Mouse (Mus musculus): ENCODE measurements around the gene Slc20a1. TPM values are rescaled to one million over a fixed set of nuclear protein-coding genes. Genes with fewer than 3 reads are reported as not detected.

Gene Slc20a1
- polyA plus RNA-seq, 1 experiment from 2014 or later: 8.9 TPM

DNA sequence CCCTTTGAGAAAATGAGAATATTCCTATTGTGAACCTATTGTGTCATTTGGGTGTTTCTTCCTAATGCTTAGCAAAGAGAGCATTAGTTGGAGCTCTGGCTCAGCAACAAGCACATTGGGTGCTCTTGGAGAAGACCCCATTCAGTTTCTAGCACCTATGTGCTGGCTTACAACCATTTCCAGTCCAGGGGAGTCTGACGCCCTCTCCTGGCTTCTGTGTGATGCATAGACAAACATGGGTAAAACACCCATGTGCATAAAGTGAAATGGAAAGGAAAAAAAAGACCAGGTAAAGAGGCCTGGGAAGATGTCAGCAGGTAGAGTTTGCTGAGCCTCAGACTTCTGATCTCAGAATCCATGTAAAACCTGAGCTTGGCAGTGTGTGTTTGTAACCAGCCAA, 34.7 kb downstream of the Slc20a1 start:
- TF ChIP-seq EP300 (optimal IDR thresholded peaks at IDR 0.05) (no peak), CTCF (IDR thresholded peaks at IDR 0.05; ENCODE audit: low read depth) (no peak)
- 77% methylated on average over 1 of the region's 1 CpGs for WGBS
- Histone ChIP-seq H3K4me1 (replicated peaks; ENCODE audit: control insufficient read depth, insufficient read depth) (no peaks in the 10 kb centered on the region), H3K9ac (ENCODE audit: low read length) (no peak overlapping the region), H3K27me3 (ENCODE audit: control insufficient read depth, insufficient read depth, low read length) (no peaks in the 10 kb centered on the region), H3K4me3 (ENCODE audit: low read depth, low read length) (no peak overlapping the region), H3K4me2 (replicated peaks; ENCODE audit: low read depth) (no peak overlapping the region), H3K9me3 (ENCODE audit: control insufficient read depth, low read length) (no peaks in the 10 kb centered on the region), H3K27ac (replicated peaks) (no peak overlapping the region), H3K36me3 (ENCODE audit: control insufficient read depth, insufficient read depth, low read length) (no peaks in the 10 kb centered on the region)
- no peak for DNase-seq (ENCODE audit: low spot score)
- ATAC-seq (ENCODE audit: low FRiP score, low TSS enrichment): no peak

DNA sequence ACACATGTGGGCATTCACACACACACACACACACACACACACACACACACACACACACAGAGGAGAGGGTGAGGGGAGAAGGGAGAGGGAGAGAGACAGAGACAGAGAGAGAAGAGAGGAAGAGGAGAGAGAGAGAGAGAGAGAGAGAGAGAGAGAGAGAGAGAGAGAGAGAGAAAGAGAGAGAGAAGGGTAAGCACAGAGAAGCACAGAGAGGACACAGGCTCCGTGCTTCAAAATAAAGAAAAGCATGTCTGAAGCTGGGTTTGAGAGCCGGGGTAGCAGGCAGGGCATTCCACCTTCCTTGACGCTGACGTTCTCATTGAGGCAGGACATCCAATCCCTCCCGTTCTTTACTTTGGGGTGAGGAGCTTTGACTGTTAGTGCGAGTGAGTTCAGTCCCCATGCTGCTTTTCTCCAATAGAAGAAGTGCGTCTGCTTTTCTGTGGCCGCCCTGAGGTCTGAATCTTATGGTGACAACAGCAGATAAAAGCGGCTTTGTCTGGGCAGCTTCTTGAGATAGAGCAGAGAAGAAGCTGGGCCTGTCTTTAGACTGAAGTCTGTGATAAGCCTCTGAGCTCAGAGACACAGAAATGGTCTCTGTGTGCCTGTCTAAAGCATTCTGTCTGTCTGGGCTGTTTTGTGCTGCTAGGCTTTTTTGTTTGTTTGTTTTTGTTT, 35.4 kb downstream of the Slc20a1 start:
- Histone ChIP-seq H3K9ac (ENCODE audit: low read length) (no peak overlapping the region), H3K4me3 (ENCODE audit: low read depth, low read length) (no peak overlapping the region), H3K9me3 (ENCODE audit: control insufficient read depth, low read length) (no peaks in the 10 kb centered on the region), H3K36me3 (ENCODE audit: control insufficient read depth, insufficient read depth, low read length) (no peaks in the 10 kb centered on the region), H3K27me3 (ENCODE audit: control insufficient read depth, insufficient read depth, low read length) (no peaks in the 10 kb centered on the region), H3K4me2 (replicated peaks; ENCODE audit: low read depth) (no peak overlapping the region), H3K4me1 (replicated peaks; ENCODE audit: control insufficient read depth, insufficient read depth) (no peaks in the 10 kb centered on the region), H3K27ac (replicated peaks) (no peak overlapping the region)
- no peak for TF ChIP-seq EP300 (optimal IDR thresholded peaks at IDR 0.05)
- TF ChIP-seq CTCF (IDR thresholded peaks at IDR 0.05; ENCODE audit: low read depth): no peak
- no peak for DNase-seq (ENCODE audit: low spot score)
- 53% methylated on average over 9 of the region's 9 CpGs for WGBS
- ATAC-seq (ENCODE audit: low FRiP score, low TSS enrichment): no peak

DNA sequence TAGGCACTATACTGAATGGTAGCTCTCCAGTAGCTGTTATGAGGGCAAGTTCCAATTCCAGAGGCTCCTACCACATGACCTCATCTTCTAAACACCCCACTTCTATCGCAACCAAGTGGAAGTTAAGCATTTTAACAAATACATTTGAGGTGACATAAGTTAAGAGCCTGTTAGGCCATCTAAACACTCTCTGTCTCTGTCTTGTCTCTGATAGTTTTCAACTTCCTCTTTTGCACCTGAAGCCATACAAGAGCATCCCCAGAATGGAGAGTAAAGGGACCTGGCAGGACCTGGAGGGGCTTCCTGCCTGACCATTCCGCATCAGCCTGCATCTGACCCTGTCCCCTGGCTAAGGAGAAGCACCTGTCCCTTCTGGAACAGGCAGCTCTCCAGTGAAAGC, 36.2 kb downstream of the Slc20a1 start:
- H3K4me3 ChIP-seq (ENCODE audit: low read depth, low read length): no peak overlapping the region
- no peak for ATAC-seq (ENCODE audit: low FRiP score, low TSS enrichment)
- no peaks in the 10 kb centered on the region for H3K4me1 ChIP-seq (replicated peaks; ENCODE audit: control insufficient read depth, insufficient read depth)
- H3K27me3 ChIP-seq (ENCODE audit: control insufficient read depth, insufficient read depth, low read length): no peaks in the 10 kb centered on the region
- no peak overlapping the region for H3K4me2 ChIP-seq (replicated peaks; ENCODE audit: low read depth)
- TF ChIP-seq CTCF (IDR thresholded peaks at IDR 0.05; ENCODE audit: low read depth) (no peak), EP300 (optimal IDR thresholded peaks at IDR 0.05) (no peak)
- 55% methylated on average over 2 of the region's 2 CpGs for WGBS
- H3K9me3 ChIP-seq (ENCODE audit: control insufficient read depth, low read length): no peaks in the 10 kb centered on the region
- no peak for DNase-seq (ENCODE audit: low spot score)
- no peak overlapping the region for H3K27ac ChIP-seq (replicated peaks)
- no peak overlapping the region for H3K9ac ChIP-seq (ENCODE audit: low read length)
- no peaks in the 10 kb centered on the region for H3K36me3 ChIP-seq (ENCODE audit: control insufficient read depth, insufficient read depth, low read length)

DNA sequence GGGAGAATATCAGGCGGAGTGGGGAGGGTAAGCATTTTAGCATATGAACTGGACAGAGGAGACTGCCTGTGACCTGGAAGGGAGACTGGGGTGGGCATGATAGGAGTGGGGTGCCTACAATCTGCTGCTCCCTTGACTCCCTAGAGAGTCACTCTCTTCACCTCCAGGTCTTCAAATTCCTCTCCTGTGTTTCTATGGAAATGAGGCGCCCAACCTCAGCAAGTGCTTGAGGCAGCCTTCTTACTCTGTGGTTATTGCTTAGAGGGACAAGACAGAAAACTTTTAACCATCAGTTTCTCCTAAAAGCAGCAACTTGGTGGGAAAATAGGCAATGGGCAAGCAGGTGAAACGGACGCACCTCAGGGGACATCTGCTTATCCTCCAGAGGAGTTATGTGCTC, 38.0 kb downstream of the Slc20a1 start:
- WGBS: 83% methylated on average over 4 of the region's 4 CpGs

DNA sequence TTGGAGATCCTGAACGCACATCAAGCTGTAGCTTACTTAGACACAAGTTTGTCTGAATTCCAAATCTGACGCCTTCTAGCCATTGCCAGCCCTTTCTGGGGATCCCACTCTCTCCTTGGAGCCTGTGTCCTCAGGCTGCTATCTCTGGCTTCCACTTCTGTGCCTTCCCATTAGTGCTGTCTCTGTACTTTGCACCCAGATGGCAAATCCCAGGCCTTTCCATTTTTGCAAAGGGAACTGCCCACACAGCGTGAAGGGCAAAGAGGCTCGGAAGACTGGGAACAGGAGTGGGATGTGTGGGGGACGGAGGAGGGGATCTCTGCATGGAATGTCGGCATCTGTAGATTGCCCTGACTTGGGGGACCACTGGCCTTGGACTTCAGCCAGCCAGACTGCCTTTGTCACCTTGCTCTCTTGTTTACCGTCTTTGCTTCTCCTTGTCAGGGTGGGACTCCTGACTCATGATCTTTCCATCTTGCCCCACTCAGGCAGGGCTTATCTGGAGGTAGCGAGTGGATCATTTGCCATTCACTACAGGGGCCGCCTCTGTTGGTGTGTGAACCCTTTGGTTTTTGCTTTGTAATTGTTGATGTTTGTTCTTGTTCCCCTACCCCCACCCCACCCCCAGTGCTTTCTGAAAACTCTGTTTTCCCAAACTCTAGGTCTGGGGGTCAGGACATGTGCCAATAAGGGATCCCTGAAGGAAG, 42.3 kb downstream of the Slc20a1 start:
- DNase-seq (ENCODE audit: low spot score) (no peak), ATAC-seq (ENCODE audit: low FRiP score, low TSS enrichment) (no peak)
- no peaks in the 10 kb centered on the region for H3K27me3 ChIP-seq (ENCODE audit: control insufficient read depth, insufficient read depth, low read length)
- TF ChIP-seq CTCF (IDR thresholded peaks at IDR 0.05; ENCODE audit: low read depth) (no peak), EP300 (optimal IDR thresholded peaks at IDR 0.05) (no peak)
- H3K36me3 ChIP-seq (ENCODE audit: control insufficient read depth, insufficient read depth, low read length): no peaks in the 10 kb centered on the region
- H3K9ac ChIP-seq (ENCODE audit: low read length): no peak overlapping the region
- WGBS: 63% methylated on average over 9 of the region's 9 CpGs
- H3K4me3 ChIP-seq (ENCODE audit: low read depth, low read length): no peak overlapping the region
- no peaks in the 10 kb centered on the region for H3K4me1 ChIP-seq (replicated peaks; ENCODE audit: control insufficient read depth, insufficient read depth)
- H3K4me2 ChIP-seq (replicated peaks; ENCODE audit: low read depth): no peak overlapping the region
- H3K9me3 ChIP-seq (ENCODE audit: control insufficient read depth, low read length): no peaks in the 10 kb centered on the region
- H3K27ac ChIP-seq (replicated peaks): no peak overlapping the region

More for the DNA sequence above, 38.0 kb downstream of the Slc20a1 start:
- Histone ChIP-seq H3K36me3 (ENCODE audit: control insufficient read depth, insufficient read depth, low read length) (no peaks in the 10 kb centered on the region), H3K4me2 (replicated peaks; ENCODE audit: low read depth) (no peak overlapping the region), H3K9me3 (ENCODE audit: control insufficient read depth, low read length) (no peaks in the 10 kb centered on the region), H3K9ac (ENCODE audit: low read length) (no peak overlapping the region), H3K27ac (replicated peaks) (no peak overlapping the region), H3K4me3 (ENCODE audit: low read depth, low read length) (no peak overlapping the region), H3K4me1 (replicated peaks; ENCODE audit: control insufficient read depth, insufficient read depth) (no peaks in the 10 kb centered on the region), H3K27me3 (ENCODE audit: control insufficient read depth, insufficient read depth, low read length) (no peaks in the 10 kb centered on the region)
- DNase-seq (ENCODE audit: low spot score) (no peak), ATAC-seq (ENCODE audit: low FRiP score, low TSS enrichment) (no peak)
- TF ChIP-seq CTCF (IDR thresholded peaks at IDR 0.05; ENCODE audit: low read depth) (no peak), EP300 (optimal IDR thresholded peaks at IDR 0.05) (no peak)
